In the genomic region with DNA sequence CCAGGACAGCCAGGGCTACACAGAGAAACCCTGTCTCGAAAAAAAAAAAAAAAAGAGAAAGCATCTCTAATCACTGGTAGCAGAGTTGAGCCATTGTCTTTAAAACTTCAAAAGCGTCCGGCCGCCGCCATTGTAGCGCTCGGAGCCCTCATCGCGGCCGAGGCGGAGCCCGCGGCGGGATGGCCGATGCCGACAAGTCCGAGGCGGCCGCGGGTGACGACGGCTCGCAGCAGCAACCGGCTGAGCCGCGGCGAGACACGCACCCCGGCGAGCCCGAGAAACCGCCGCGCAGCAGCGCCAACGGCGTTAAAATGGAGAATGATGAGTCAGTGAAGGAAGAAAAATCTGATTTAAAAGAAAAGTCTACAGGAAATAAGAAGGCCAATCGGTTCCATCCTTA, we compare ENCODE assay signal across 7 mouse cellular contexts. TPM values are rescaled to one million over a fixed set of nuclear protein-coding genes. Genes with fewer than 3 reads are reported as not detected.
DNase-seq lines count a peak whose midpoint lies in the region; ATAC-seq and TF ChIP-seq lines count a peak whose summit lies in the region.
"Not testable (repeated sequence)": the region's sequence is repeated elsewhere in the genome, so short reads cannot be mapped to it uniquely, and the experiment has no call there.

A gene (plus strand): TSS at position 117 of the 400 bp plus-strand sequence.

- DNase-seq in forebrain, embryonic 14.5 days (ENCODE audit: low spot score); heart, postnatal 0 days (ENCODE audit: low spot score); left cerebral cortex, postnatal 4 days; neural tube, embryonic 11.5 days (ENCODE audit: low spot score): not testable (repeated sequence)

- TF ChIP-seq CTCF in heart, postnatal 0 days (IDR thresholded peaks at IDR 0.05; ENCODE audit: low read depth) = not testable (repeated sequence)

- H3K9me3 ChIP-seq in forebrain, embryonic 14.5 days (replicated peaks; ENCODE audit: control insufficient read depth, low read length); heart, postnatal 0 days (replicated peaks; ENCODE audit: control insufficient read depth, low read length); intestine, embryonic 16.5 days (ENCODE audit: control insufficient read depth, low read length); lung, embryonic 15.5 days; neural tube, embryonic 11.5 days (ENCODE audit: control insufficient read depth, low read length): not testable (repeated sequence)

- intact Hi-C loops in left cerebral cortex, postnatal 4 days (cut with DNase I) = not testable (repeated sequence)

- H3K4me3 ChIP-seq in forebrain, embryonic 14.5 days (ENCODE audit: low read depth, low read length) = peak within 1 kb of the TSS; percentile 14; the same call in 1 of the 2 replicates
- not testable (repeated sequence) for H3K4me3 ChIP-seq in heart, postnatal 0 days (ENCODE audit: low read depth, low read length); neural tube, embryonic 11.5 days (ENCODE audit: low read depth, low read length)
- H3K4me3 ChIP-seq in intestine, embryonic 16.5 days (ENCODE audit: low read length) = peak within 1 kb of the TSS; percentile 21
- H3K4me3 ChIP-seq in lung, embryonic 15.5 days = 0 out of 2 replicates have a peak within 1 kb of the TSS, but pooled peaks have one; percentile 10

- not testable (repeated sequence) for H3K36me3 ChIP-seq in forebrain, embryonic 14.5 days (ENCODE audit: control insufficient read depth, insufficient read depth, low read length); heart, postnatal 0 days (replicated peaks; ENCODE audit: control insufficient read depth, insufficient read depth, low read length); intestine, embryonic 16.5 days (ENCODE audit: control insufficient read depth, insufficient read depth, low read length); lung, embryonic 15.5 days; neural tube, embryonic 11.5 days (ENCODE audit: control insufficient read depth, insufficient read depth, low read length)

- H3K27ac ChIP-seq in forebrain, embryonic 14.5 days (ENCODE audit: low read depth, low read length); heart, postnatal 0 days (ENCODE audit: low read depth); intestine, embryonic 16.5 days (ENCODE audit: low read length); lung, embryonic 15.5 days; neural tube, embryonic 11.5 days (ENCODE audit: low read depth, low read length): not testable (repeated sequence)

- not testable (repeated sequence) for H3K4me1 ChIP-seq in forebrain, embryonic 14.5 days (ENCODE audit: control insufficient read depth, insufficient read depth, low read length); heart, postnatal 0 days (ENCODE audit: control insufficient read depth, insufficient read depth); lung, embryonic 15.5 days; neural tube, embryonic 11.5 days (ENCODE audit: control insufficient read depth, insufficient read depth, low read length)
- H3K4me1 ChIP-seq in intestine, embryonic 16.5 days (ENCODE audit: control insufficient read depth, insufficient read depth, low read length) = peaks cover 13% of the 10 kb centered on the region

- TF ChIP-seq EP300 in heart, postnatal 0 days (IDR thresholded peaks at IDR 0.05; ENCODE audit: low read depth) = not testable (repeated sequence)

- 34% methylated on average over 30 of the region's 38 CpGs for WGBS in forebrain, embryonic 14.5 days
- 22% methylated on average over 26 of the region's 38 CpGs for WGBS in heart, postnatal 0 days
- WGBS in intestine, embryonic 16.5 days = 31% methylated on average over 29 of the region's 38 CpGs
- WGBS in lung, embryonic 15.5 days = 16% methylated on average over 38 of the region's 38 CpGs
- 19% methylated on average over 29 of the region's 38 CpGs for WGBS in neural tube, embryonic 11.5 days

- H3K9ac ChIP-seq in forebrain, embryonic 14.5 days (ENCODE audit: low read length); heart, postnatal 0 days (replicated peaks; ENCODE audit: low read depth, low read length); intestine, embryonic 16.5 days (ENCODE audit: low read depth, low read length); lung, embryonic 15.5 days; neural tube, embryonic 11.5 days (ENCODE audit: low read length): not testable (repeated sequence)

- H3K4me2 ChIP-seq in forebrain, embryonic 14.5 days (ENCODE audit: low read length) = peak within 1 kb of the TSS; percentile 34; the same call in 1 of the 2 replicates
- peak within 1 kb of the TSS; percentile 45 for H3K4me2 ChIP-seq in heart, postnatal 0 days (ENCODE audit: low read depth, low read length)
- H3K4me2 ChIP-seq in intestine, embryonic 16.5 days (ENCODE audit: low read depth, low read length) = peak within 1 kb of the TSS; percentile 27; the same call in 1 of the 2 replicates
- H3K4me2 ChIP-seq in lung, embryonic 15.5 days = peak within 1 kb of the TSS; percentile 38
- 0 out of 2 replicates have a peak within 1 kb of the TSS, but pooled peaks have one; percentile 7 for H3K4me2 ChIP-seq in neural tube, embryonic 11.5 days (ENCODE audit: low read depth)

- not testable (repeated sequence) for H3K27me3 ChIP-seq in forebrain, embryonic 14.5 days (replicated peaks; ENCODE audit: control insufficient read depth, insufficient read depth, low read length); heart, postnatal 0 days (ENCODE audit: control insufficient read depth, insufficient read depth, low read length); intestine, embryonic 16.5 days (replicated peaks; ENCODE audit: control insufficient read depth, insufficient read depth, low read length); lung, embryonic 15.5 days; neural tube, embryonic 11.5 days (ENCODE audit: control insufficient read depth, insufficient read depth, low read length)

- not testable (repeated sequence) for ATAC-seq in common myeloid progenitor, adult 5-6 weeks (replicated peaks; ENCODE audit: low read depth, poor library complexity, severe bottlenecking); heart, postnatal 0 days (ENCODE audit: insufficient read depth, low read depth); intestine, embryonic 16.5 days; lung, embryonic 15.5 days (ENCODE audit: borderline replicate concordance, extremely low read depth, low FRiP score, low TSS enrichment)
- ATAC-seq in forebrain, embryonic 14.5 days = peak; percentile 23; the same call in 1 of the 2 replicates
- peak; percentile 55; the same call in 1 of the 2 replicates for ATAC-seq in neural tube, embryonic 11.5 days (ENCODE audit: insufficient read depth, low FRiP score, low TSS enrichment)

RNA-seq across cellular contexts. Expression of the gene that starts here (rescaled TPM):
- 11.1 and 13.6 TPM in 2 replicates for total RNA-seq in common myeloid progenitor, adult 5-6 weeks (2017)
- polyA plus RNA-seq in forebrain, embryonic 14.5 days (2014; fragmentation: Nextera tagmentation; extraction: Ambion mirVana) = 8.1 and 10.1 TPM in 2 replicates
- total RNA-seq in heart, postnatal 0 days (2014; rRNA removed; ENCODE audit: low replicate concordance) = 0.08 and 0.23 TPM in 2 replicates
- 0.74 and 0.75 TPM in 2 replicates for polyA plus RNA-seq in heart, postnatal 0 days (2015; fragmentation: Nextera tagmentation; extraction: Ambion mirVana)
- polyA plus RNA-seq in intestine, embryonic 16.5 days (2015; fragmentation: Nextera tagmentation; extraction: Ambion mirVana) = 1.4 and 1.5 TPM in 2 replicates
- total RNA-seq in left cerebral cortex, postnatal 4 days (2021) = 10 to 100 TPM; 23.2 to 24.3 TPM
- polyA plus RNA-seq in lung, embryonic 15.5 days (2015; fragmentation: Nextera tagmentation; extraction: Ambion mirVana) = 3.4 TPM in 2 replicates
- 9.1 and 10.0 TPM in 2 replicates for polyA plus RNA-seq in neural tube, embryonic 11.5 days (2014; fragmentation: Nextera tagmentation; extraction: Ambion mirVana)
